Mouse (Mus musculus): ENCODE measurements at regions not wholly inside any gene's neighbourhood (a gene's known extent, or its start where the extent isn't known, plus 50 kb on each side); places are given as distances from the start of the nearest gene placed in this dataset.
A peak's percentile ranks its signal among the peaks of the same experiment; 100 is the strongest.

- Histone ChIP-seq H3K4me3 (ENCODE audit: low read depth, low read length) (no peak overlapping the region), H3K9ac (ENCODE audit: low read length) (no peak overlapping the region), H3K4me2 (ENCODE audit: low read length) (no peak overlapping the region), H3K36me3 (ENCODE audit: control insufficient read depth, insufficient read depth, low read length) (no peaks in the 10 kb centered on the region), H3K27me3 (replicated peaks; ENCODE audit: control insufficient read depth, insufficient read depth, low read length) (no peaks in the 10 kb centered on the region), H3K4me1 (ENCODE audit: control insufficient read depth, insufficient read depth, low read length) (no peaks in the 10 kb centered on the region), H3K9me3 (replicated peaks; ENCODE audit: control insufficient read depth, low read length) (no peaks in the 10 kb centered on the region), H3K27ac (ENCODE audit: low read depth, low read length) (no peak overlapping the region)
- ATAC-seq (no peak), DNase-seq (ENCODE audit: low spot score) (no peak)
- whole genome bisulfite sequencing = 3% methylated on average over 2 of the region's 2 CpGs
Measured at GRCm38 (mm10) chr7:40362719-40363118, 535.4 kb upstream of the Vstm2b start.

GRCm38 (mm10) chr7:40372713-40373112 is 525.4 kb upstream of the Vstm2b start:
- 58% methylated on average over 2 of the region's 2 CpGs for WGBS
- peak; percentile 71 for ATAC-seq
- peak; percentile 51 for DNase-seq (ENCODE audit: low spot score)
- no peaks in the 10 kb centered on the region for H3K9me3 ChIP-seq (replicated peaks; ENCODE audit: control insufficient read depth, low read length)
- no peaks in the 10 kb centered on the region for H3K27me3 ChIP-seq (replicated peaks; ENCODE audit: control insufficient read depth, insufficient read depth, low read length)
- H3K36me3 ChIP-seq (ENCODE audit: control insufficient read depth, insufficient read depth, low read length) = no peaks in the 10 kb centered on the region
- no peak overlapping the region for H3K4me3 ChIP-seq (ENCODE audit: low read depth, low read length)
- no peak overlapping the region for H3K4me2 ChIP-seq (ENCODE audit: low read length)
- no peak overlapping the region for H3K9ac ChIP-seq (ENCODE audit: low read length)
- H3K4me1 ChIP-seq (ENCODE audit: control insufficient read depth, insufficient read depth, low read length) = peaks cover under 1% of the 10 kb centered on the region; the same call in 1 of the 2 replicates
- no peak overlapping the region for H3K27ac ChIP-seq (ENCODE audit: low read depth, low read length)

- no peak overlapping the region for H3K27ac ChIP-seq (ENCODE audit: low read depth, low read length)
- DNase-seq (ENCODE audit: low spot score) (no peak), ATAC-seq (no peak)
- no peak overlapping the region for H3K4me3 ChIP-seq (ENCODE audit: low read depth, low read length)
- no peaks in the 10 kb centered on the region for H3K36me3 ChIP-seq (ENCODE audit: control insufficient read depth, insufficient read depth, low read length)
- H3K4me1 ChIP-seq (ENCODE audit: control insufficient read depth, insufficient read depth, low read length) = peaks cover 2% of the 10 kb centered on the region; the same call in 1 of the 2 replicates
- 51% methylated on average over 1 of the region's 1 CpGs for WGBS
- H3K9ac ChIP-seq (ENCODE audit: low read length) = no peak overlapping the region
- H3K9me3 ChIP-seq (replicated peaks; ENCODE audit: control insufficient read depth, low read length) = no peaks in the 10 kb centered on the region
- H3K27me3 ChIP-seq (replicated peaks; ENCODE audit: control insufficient read depth, insufficient read depth, low read length) = no peaks in the 10 kb centered on the region
- H3K4me2 ChIP-seq (ENCODE audit: low read length) = no peak overlapping the region
Measured at GRCm38 (mm10) chr7:40377839-40378238, 520.3 kb upstream of the Vstm2b start.

GRCm38 (mm10) chr7:40381244-40381643 is 516.9 kb upstream of the Vstm2b start:
- Histone ChIP-seq H3K4me2 (ENCODE audit: low read length) (no peak overlapping the region), H3K4me3 (ENCODE audit: low read depth, low read length) (no peak overlapping the region), H3K9me3 (replicated peaks; ENCODE audit: control insufficient read depth, low read length) (no peaks in the 10 kb centered on the region), H3K36me3 (ENCODE audit: control insufficient read depth, insufficient read depth, low read length) (no peaks in the 10 kb centered on the region), H3K27me3 (replicated peaks; ENCODE audit: control insufficient read depth, insufficient read depth, low read length) (no peaks in the 10 kb centered on the region), H3K27ac (ENCODE audit: low read depth, low read length) (no peak overlapping the region), H3K9ac (ENCODE audit: low read length) (no peak overlapping the region), H3K4me1 (ENCODE audit: control insufficient read depth, insufficient read depth, low read length) (peaks cover 2% of the 10 kb centered on the region; the same call in 1 of the 2 replicates)
- DNase-seq (ENCODE audit: low spot score) (no peak), ATAC-seq (no peak)
- WGBS = 94% methylated on average over 3 of the region's 3 CpGs

GRCm38 (mm10) chr7:40388152-40388551 is 510.0 kb upstream of the Vstm2b start:
- 86% methylated on average over 5 of the region's 5 CpGs for WGBS

GRCm38 (mm10) chr7:40389795-40390194 is 508.3 kb upstream of the Vstm2b start:
- no peak overlapping the region for H3K4me2 ChIP-seq (ENCODE audit: low read length)
- no peak for ATAC-seq
- DNase-seq (ENCODE audit: low spot score) = no peak
- H3K4me1 ChIP-seq (ENCODE audit: control insufficient read depth, insufficient read depth, low read length) = peaks cover 17% of the 10 kb centered on the region
- no peak overlapping the region for H3K27ac ChIP-seq (ENCODE audit: low read depth, low read length)
- 36% methylated on average over 3 of the region's 3 CpGs for WGBS
- no peak overlapping the region for H3K4me3 ChIP-seq (ENCODE audit: low read depth, low read length)
- H3K9ac ChIP-seq (ENCODE audit: low read length) = no peak overlapping the region
- no peaks in the 10 kb centered on the region for H3K36me3 ChIP-seq (ENCODE audit: control insufficient read depth, insufficient read depth, low read length)
- H3K9me3 ChIP-seq (replicated peaks; ENCODE audit: control insufficient read depth, low read length) = no peaks in the 10 kb centered on the region
- no peaks in the 10 kb centered on the region for H3K27me3 ChIP-seq (replicated peaks; ENCODE audit: control insufficient read depth, insufficient read depth, low read length)

More at GRCm38 (mm10) chr7:40388152-40388551, 510.0 kb upstream of the Vstm2b start:
- no peaks in the 10 kb centered on the region for H3K9me3 ChIP-seq (replicated peaks; ENCODE audit: control insufficient read depth, low read length)
- no peaks in the 10 kb centered on the region for H3K27me3 ChIP-seq (replicated peaks; ENCODE audit: control insufficient read depth, insufficient read depth, low read length)
- H3K4me3 ChIP-seq (ENCODE audit: low read depth, low read length) = no peak overlapping the region
- no peaks in the 10 kb centered on the region for H3K36me3 ChIP-seq (ENCODE audit: control insufficient read depth, insufficient read depth, low read length)
- no peak overlapping the region for H3K4me2 ChIP-seq (ENCODE audit: low read length)
- no peak overlapping the region for H3K27ac ChIP-seq (ENCODE audit: low read depth, low read length)
- H3K9ac ChIP-seq (ENCODE audit: low read length) = no peak overlapping the region
- ATAC-seq (no peak), DNase-seq (ENCODE audit: low spot score) (no peak)
- peaks cover 16% of the 10 kb centered on the region for H3K4me1 ChIP-seq (ENCODE audit: control insufficient read depth, insufficient read depth, low read length)

- no peaks in the 10 kb centered on the region for H3K27me3 ChIP-seq (replicated peaks; ENCODE audit: control insufficient read depth, insufficient read depth, low read length)
- H3K4me2 ChIP-seq (ENCODE audit: low read length) = no peak overlapping the region
- no peaks in the 10 kb centered on the region for H3K9me3 ChIP-seq (replicated peaks; ENCODE audit: control insufficient read depth, low read length)
- H3K27ac ChIP-seq (ENCODE audit: low read depth, low read length) = no peak overlapping the region
- no peak overlapping the region for H3K4me3 ChIP-seq (ENCODE audit: low read depth, low read length)
- WGBS = 5% methylated on average over 3 of the region's 3 CpGs
- H3K36me3 ChIP-seq (ENCODE audit: control insufficient read depth, insufficient read depth, low read length) = no peaks in the 10 kb centered on the region
- H3K4me1 ChIP-seq (ENCODE audit: control insufficient read depth, insufficient read depth, low read length) = peaks cover 17% of the 10 kb centered on the region
- ATAC-seq (no peak), DNase-seq (ENCODE audit: low spot score) (no peak)
- no peak overlapping the region for H3K9ac ChIP-seq (ENCODE audit: low read length)
Measured at GRCm38 (mm10) chr7:40390927-40391326, 507.2 kb upstream of the Vstm2b start.

GRCm38 (mm10) chr7:40391626-40392025 is 506.5 kb upstream of the Vstm2b start:
- Histone ChIP-seq H3K27me3 (replicated peaks; ENCODE audit: control insufficient read depth, insufficient read depth, low read length) (no peaks in the 10 kb centered on the region), H3K27ac (ENCODE audit: low read depth, low read length) (peak overlapping the region; percentile 70), H3K4me2 (ENCODE audit: low read length) (no peak overlapping the region), H3K36me3 (ENCODE audit: control insufficient read depth, insufficient read depth, low read length) (no peaks in the 10 kb centered on the region), H3K4me3 (ENCODE audit: low read depth, low read length) (no peak overlapping the region), H3K9ac (ENCODE audit: low read length) (no peak overlapping the region), H3K4me1 (ENCODE audit: control insufficient read depth, insufficient read depth, low read length) (peaks cover 17% of the 10 kb centered on the region), H3K9me3 (replicated peaks; ENCODE audit: control insufficient read depth, low read length) (no peaks in the 10 kb centered on the region)
- ATAC-seq = peak; percentile 20; the same call in 1 of the 2 replicates
- WGBS = 32% methylated on average over 3 of the region's 3 CpGs
- DNase-seq (ENCODE audit: low spot score) = no peak

- no peaks in the 10 kb centered on the region for H3K9me3 ChIP-seq (replicated peaks; ENCODE audit: control insufficient read depth, low read length)
- H3K9ac ChIP-seq (ENCODE audit: low read length) = no peak overlapping the region
- no peaks in the 10 kb centered on the region for H3K36me3 ChIP-seq (ENCODE audit: control insufficient read depth, insufficient read depth, low read length)
- DNase-seq (ENCODE audit: low spot score) (peak; percentile 83), ATAC-seq (peak; percentile 96)
- H3K4me1 ChIP-seq (ENCODE audit: control insufficient read depth, insufficient read depth, low read length) = peaks cover 17% of the 10 kb centered on the region
- H3K27me3 ChIP-seq (replicated peaks; ENCODE audit: control insufficient read depth, insufficient read depth, low read length) = no peaks in the 10 kb centered on the region
- no peak overlapping the region for H3K4me3 ChIP-seq (ENCODE audit: low read depth, low read length)
- H3K4me2 ChIP-seq (ENCODE audit: low read length) = no peak overlapping the region
- peak overlapping the region; percentile 84 for H3K27ac ChIP-seq (ENCODE audit: low read depth, low read length)
- 7% methylated on average over 3 of the region's 3 CpGs for WGBS
Measured at GRCm38 (mm10) chr7:40392207-40392606, 505.9 kb upstream of the Vstm2b start.

Measured in forebrain, embryonic 14.5 days (tissue).